Mouse (Mus musculus) CH12.LX (cell line): ENCODE measurements around the gene Mum1.

Source experiments
- CTCF ChIP-seq, 2 experiments: IDR thresholded peaks in 1 of 2; conservative IDR thresholded peaks in 1 of 2; 2 replicates each; pipeline ENCODE4 v1.5.1; 2011 to 2012; ENCODE audit warnings: low read depth in 2 of 2, low read length in 2 of 2, improper control_type of control experiment in 1 of 2, inconsistent platforms in 1 of 2, mild to moderate bottlenecking in 1 of 2, moderate library complexity in 1 of 2
- E2F4 ChIP-seq: IDR thresholded peaks from 2 replicates; pipeline ENCODE4 v1.6.1; 2011; ENCODE audit warnings: low read depth, low read length, improper control_type of control experiment; ENCODE audit not compliant: insufficient replicate concordance
- POLR2A ChIP-seq: IDR thresholded peaks from 2 replicates; pipeline ENCODE4 v1.6.1; 2011; ENCODE audit warnings: low read depth, mild to moderate bottlenecking, improper control_type of control experiment, low read length

DNA sequence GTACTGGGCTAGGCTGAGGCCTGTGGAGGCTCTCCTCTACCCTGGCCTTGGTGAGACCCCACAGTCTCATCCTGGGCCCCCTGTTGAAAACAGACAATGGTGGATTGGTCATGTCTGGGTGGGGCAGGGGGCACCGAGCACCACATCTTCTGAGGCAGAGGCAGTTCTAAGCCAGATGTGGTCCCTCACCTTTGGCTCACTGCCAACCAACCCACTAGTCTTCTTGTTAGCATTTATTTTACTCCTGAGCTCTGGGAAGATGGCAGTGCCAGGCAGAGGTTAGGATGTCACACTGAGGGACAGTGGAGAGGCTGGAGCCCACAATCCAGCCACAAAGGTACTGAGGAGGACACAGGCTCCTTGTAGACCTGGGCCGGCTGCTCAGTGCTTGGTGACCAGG is 31.7 kb downstream of the Mum1 start:
- TF ChIP-seq CTCF (conservative IDR thresholded peaks at IDR 0.05 in 1 of 2, IDR thresholded peaks at IDR 0.05 in 1 of 2; ENCODE audit: low read depth in 2 of 2, low read length in 2 of 2), result no peak
- no peak for TF ChIP-seq E2F4
- no peak for TF ChIP-seq POLR2A
